In genomic region chr14:25421596-25422001, GRCm38 (mm10) we compare ENCODE assay signal across 8 mouse cellular contexts. TPM values are rescaled to one million over a fixed set of nuclear protein-coding genes. Genes with fewer than 3 reads are reported as not detected.
DNase-seq lines count a peak whose midpoint lies in the region; ATAC-seq and TF ChIP-seq lines count a peak whose summit lies in the region.
"Had no signal": no experiment of that assay in that cellular context is flagged by ENCODE, and none has a peak within 500 bp of the region (broad histone marks: within the 10 kb centered on the region; RNA-seq: fewer than 3 reads in every experiment).

No protein-coding gene starts in this region.

- no peak for TF ChIP-seq POLR2A in brain, embryonic 14.5 days (IDR thresholded peaks at IDR 0.05; ENCODE audit: borderline replicate concordance, extremely low read depth, insufficient read depth, insufficient read length, poor library complexity, severe bottlenecking)
- TF ChIP-seq POLR2A in myocyte (IDR thresholded peaks at IDR 0.05; ENCODE audit: insufficient read length, low read depth), result no peak

- no peak overlapping the region for H3K4me3 ChIP-seq in forebrain, embryonic 12.5 days (replicated peaks)
- no peak overlapping the region for H3K4me3 ChIP-seq in hindbrain, embryonic 15.5 days
- H3K4me3 ChIP-seq in myocyte, result no peak overlapping the region
- H3K4me3 ChIP-seq: megakaryocyte, embryonic 14.5 days had no signal

- intact Hi-C loops in left cerebral cortex, postnatal 4 days (cut with DNase I), result no loop called here

- no peak for TF ChIP-seq CTCF in brain, embryonic 14.5 days (IDR thresholded peaks at IDR 0.05; ENCODE audit: borderline replicate concordance, extremely low read depth, insufficient read depth, insufficient read length)

- no peaks in the 10 kb centered on the region for H3K27me3 ChIP-seq in forebrain, embryonic 12.5 days
- H3K27me3 ChIP-seq in hindbrain, embryonic 15.5 days, result no peaks in the 10 kb centered on the region
- peaks cover 3% of the 10 kb centered on the region for H3K27me3 ChIP-seq in myocyte (ENCODE audit: control insufficient read depth, insufficient read depth, insufficient read length)

- no peak overlapping the region for H3K9ac ChIP-seq in forebrain, embryonic 12.5 days
- H3K9ac ChIP-seq in hindbrain, embryonic 15.5 days, result no peak overlapping the region

- no peaks in the 10 kb centered on the region for H3K36me3 ChIP-seq in forebrain, embryonic 12.5 days (replicated peaks)
- H3K36me3 ChIP-seq in hindbrain, embryonic 15.5 days, result no peaks in the 10 kb centered on the region
- H3K36me3 ChIP-seq in myocyte (ENCODE audit: control insufficient read depth, insufficient read depth), result no peaks in the 10 kb centered on the region

- H3K4me1 ChIP-seq in forebrain, embryonic 12.5 days, result peaks cover 18% of the 10 kb centered on the region
- peaks cover 28% of the 10 kb centered on the region for H3K4me1 ChIP-seq in hindbrain, embryonic 15.5 days (replicated peaks)

- peak overlapping the region; percentile 75 for H3K27ac ChIP-seq in forebrain, embryonic 12.5 days
- H3K27ac ChIP-seq in hindbrain, embryonic 15.5 days (replicated peaks), result peak overlapping the region; percentile 81

- H3K9me3 ChIP-seq in forebrain, embryonic 12.5 days, result no peaks in the 10 kb centered on the region
- no peaks in the 10 kb centered on the region for H3K9me3 ChIP-seq in hindbrain, embryonic 15.5 days
- H3K9me3 ChIP-seq: megakaryocyte, embryonic 14.5 days had no signal

- WGBS in forebrain, embryonic 12.5 days, result 47% methylated on average over 13 of the region's 13 CpGs
- 12% methylated on average over 13 of the region's 13 CpGs for WGBS in hindbrain, embryonic 15.5 days

- no peak overlapping the region for H3K4me2 ChIP-seq in forebrain, embryonic 12.5 days
- no peak overlapping the region for H3K4me2 ChIP-seq in hindbrain, embryonic 15.5 days
- peak overlapping the region; percentile 24 for H3K4me2 ChIP-seq in myocyte (ENCODE audit: low read depth)

- ATAC-seq in forebrain, embryonic 12.5 days (ENCODE audit: low FRiP score), result peak; percentile 82
- ATAC-seq in hindbrain, embryonic 15.5 days (ENCODE audit: low FRiP score, low read depth), result peak; percentile 91

- no peaks in the 10 kb centered on the region for H3K79me2 ChIP-seq in myocyte (ENCODE audit: control insufficient read depth, insufficient read depth)

- DNase-seq in CD8-positive naive resting alpha-beta T cell, adult 2 months (ENCODE audit: low read depth in 2 of 2, low spot score in 2 of 2), result peak; percentile 44 to 54
- peak; percentile 95 for DNase-seq in brain, embryonic 14.5 days (ENCODE audit: low read depth)
- peak; percentile 92 for DNase-seq in left cerebral cortex, postnatal 4 days
- DNase-seq in thymus, postnatal 36 days, result peak; percentile 55 to 73

- H3ac ChIP-seq in myocyte (ENCODE audit: control insufficient read depth, insufficient read length), result no peak overlapping the region

TF ChIP-seq in myocyte, 11 proteins besides CTCF, POLR2A, EP300 and RAD21:
- TF ChIP-seq POLR2AphosphoS2 (IDR thresholded peaks at IDR 0.05; ENCODE audit: insufficient read length, low read depth) (no peak), REST (IDR thresholded peaks at IDR 0.05; ENCODE audit: insufficient read depth, insufficient read length) (no peak), TCF3 (IDR thresholded peaks at IDR 0.05; ENCODE audit: insufficient read length, low read depth) (no peak), TCF12 (IDR thresholded peaks at IDR 0.05; ENCODE audit: insufficient read depth, poor library complexity, severe bottlenecking) (no peak), MYOG (IDR thresholded peaks at IDR 0.05; ENCODE audit: control insufficient read depth in 1 of 3, insufficient read depth in 1 of 3, insufficient read length in 2 of 3, low read depth in 2 of 3) (peak in 2 of 3 experiments; percentile 39 to 54), MYOD1 (IDR thresholded peaks at IDR 0.05; ENCODE audit: control insufficient read depth in 1 of 3, insufficient read length in 2 of 3, low read depth in 2 of 3) (peak in 1 of 3 experiments; percentile 44)

RNA-seq across cellular contexts. Expression of gene Zmiz1, which starts 37.4 kb away (rescaled TPM):
- 55.4 and 141 TPM in 2 replicates for polyA plus RNA-seq in brain, embryonic 14.5 days (2012; rRNA removed)
- 64.1 and 68.3 TPM in 2 replicates for polyA plus RNA-seq in forebrain, embryonic 12.5 days (2016; fragmentation: Nextera tagmentation; extraction: Ambion mirVana)
- polyA plus RNA-seq in hindbrain, embryonic 15.5 days (2015; fragmentation: Nextera tagmentation; extraction: Ambion mirVana), result 70.9 and 72.6 TPM in 2 replicates
- 100 to 1,000 TPM; 149 to 152 TPM for total RNA-seq in left cerebral cortex, postnatal 4 days (2021)
- 34.5 TPM for polyA plus RNA-seq in myocyte (2012; fragmentation: generic; extraction: Trizol)
